Mouse (Mus musculus): ENCODE measurements around the gene Iqgap3. TPM values are rescaled to one million over a fixed set of nuclear protein-coding genes. Genes with fewer than 3 reads are reported as not detected.

The Iqgap3 gene
- polyA plus RNA-seq, 1 experiment from 2014 or later = 11.2 TPM

GRCm38 (mm10) chr3:88157771-88158597, 76.2 kb downstream of the Iqgap3 start:
- 46% methylated on average over 22 of the region's 23 CpGs for WGBS (ENCODE audit: insufficient replicate concordance)
- no peak overlapping the region for H3K4me2 ChIP-seq
- no peak overlapping the region for H3K9ac ChIP-seq
- H3K4me1 ChIP-seq = peaks cover 32% of the 10 kb centered on the region
- no peak overlapping the region for H3K27ac ChIP-seq
- no peak overlapping the region for H3K4me3 ChIP-seq
- H3K9me3 ChIP-seq (replicated peaks) = no peaks in the 10 kb centered on the region
- H3K36me3 ChIP-seq = peaks cover 81% of the 10 kb centered on the region
- no peaks in the 10 kb centered on the region for H3K27me3 ChIP-seq (replicated peaks)
- ATAC-seq = peak; percentile 40; the same call in 1 of the 2 replicates

GRCm38 (mm10) chr3:88158991-88159390, 77.2 kb downstream of the Iqgap3 start:
- 82% methylated on average over 6 of the region's 6 CpGs for WGBS (ENCODE audit: insufficient replicate concordance)
- Histone ChIP-seq H3K9ac (no peak overlapping the region), H3K9me3 (replicated peaks) (no peaks in the 10 kb centered on the region), H3K4me2 (no peak overlapping the region), H3K36me3 (peaks cover 91% of the 10 kb centered on the region), H3K4me1 (peaks cover 30% of the 10 kb centered on the region), H3K27ac (no peak overlapping the region), H3K4me3 (no peak overlapping the region), H3K27me3 (replicated peaks) (no peaks in the 10 kb centered on the region)
- ATAC-seq = no peak

- Histone ChIP-seq H3K36me3 (peaks cover 98% of the 10 kb centered on the region), H3K27me3 (replicated peaks) (no peaks in the 10 kb centered on the region), H3K4me3 (no peak overlapping the region), H3K4me2 (no peak overlapping the region), H3K9ac (no peak overlapping the region), H3K9me3 (replicated peaks) (no peaks in the 10 kb centered on the region), H3K27ac (no peak overlapping the region), H3K4me1 (peaks cover 15% of the 10 kb centered on the region)
- WGBS (ENCODE audit: insufficient replicate concordance) = 71% methylated on average over 6 of the region's 6 CpGs
- ATAC-seq = no peak
These were observed 79.1 kb downstream of the Iqgap3 start for GRCm38 (mm10) chr3:88160856-88161255.

GRCm38 (mm10) chr3:88162259-88162658, 80.5 kb downstream of the Iqgap3 start:
- H3K4me3 ChIP-seq = no peak overlapping the region
- no peaks in the 10 kb centered on the region for H3K27me3 ChIP-seq (replicated peaks)
- ATAC-seq = no peak
- H3K4me1 ChIP-seq = 0 out of 2 replicates have a peak, but pooled peaks cover 3% of the 10 kb centered on the region
- 85% methylated on average over 8 of the region's 8 CpGs for whole genome bisulfite sequencing (ENCODE audit: insufficient replicate concordance)
- no peak overlapping the region for H3K27ac ChIP-seq
- no peaks in the 10 kb centered on the region for H3K9me3 ChIP-seq (replicated peaks)
- no peak overlapping the region for H3K9ac ChIP-seq
- H3K36me3 ChIP-seq = peaks cover 98% of the 10 kb centered on the region
- no peak overlapping the region for H3K4me2 ChIP-seq

- ATAC-seq = no peak
- H3K27ac ChIP-seq = no peak overlapping the region
- H3K4me2 ChIP-seq = no peak overlapping the region
- 80% methylated on average over 4 of the region's 4 CpGs for WGBS (ENCODE audit: insufficient replicate concordance)
- H3K9ac ChIP-seq = no peak overlapping the region
- H3K27me3 ChIP-seq (replicated peaks) = no peaks in the 10 kb centered on the region
- H3K4me1 ChIP-seq = 0 out of 2 replicates have a peak, but pooled peaks cover 1% of the 10 kb centered on the region
- no peak overlapping the region for H3K4me3 ChIP-seq
- peaks cover 98% of the 10 kb centered on the region for H3K36me3 ChIP-seq
- H3K9me3 ChIP-seq (replicated peaks) = no peaks in the 10 kb centered on the region
These were observed 81.0 kb downstream of the Iqgap3 start for GRCm38 (mm10) chr3:88162811-88163210.

- Histone ChIP-seq H3K4me1 (no peaks in the 10 kb centered on the region), H3K27me3 (replicated peaks) (no peaks in the 10 kb centered on the region), H3K4me2 (no peak overlapping the region), H3K4me3 (no peak overlapping the region), H3K27ac (no peak overlapping the region), H3K9ac (no peak overlapping the region), H3K9me3 (replicated peaks) (no peaks in the 10 kb centered on the region), H3K36me3 (peaks cover 98% of the 10 kb centered on the region)
- WGBS (ENCODE audit: insufficient replicate concordance) = 78% methylated on average over 3 of the region's 3 CpGs
- no peak for ATAC-seq
These were observed 82.1 kb downstream of the Iqgap3 start for GRCm38 (mm10) chr3:88163847-88164246.

- no peaks in the 10 kb centered on the region for H3K9me3 ChIP-seq (replicated peaks)
- no peak overlapping the region for H3K27ac ChIP-seq
- no peak overlapping the region for H3K9ac ChIP-seq
- H3K4me1 ChIP-seq = no peaks in the 10 kb centered on the region
- 75% methylated on average over 3 of the region's 3 CpGs for WGBS (ENCODE audit: insufficient replicate concordance)
- no peaks in the 10 kb centered on the region for H3K27me3 ChIP-seq (replicated peaks)
- H3K4me3 ChIP-seq = no peak overlapping the region
- H3K4me2 ChIP-seq = no peak overlapping the region
- peaks cover 98% of the 10 kb centered on the region for H3K36me3 ChIP-seq
- ATAC-seq = no peak
These were observed 82.5 kb downstream of the Iqgap3 start for GRCm38 (mm10) chr3:88164263-88164662.

GRCm38 (mm10) chr3:88166056-88166455, 84.3 kb downstream of the Iqgap3 start:
- no peak overlapping the region for H3K4me3 ChIP-seq
- H3K4me2 ChIP-seq = no peak overlapping the region
- H3K9me3 ChIP-seq (replicated peaks) = no peaks in the 10 kb centered on the region
- H3K4me1 ChIP-seq = no peaks in the 10 kb centered on the region
- no peaks in the 10 kb centered on the region for H3K27me3 ChIP-seq (replicated peaks)
- peaks cover 98% of the 10 kb centered on the region for H3K36me3 ChIP-seq
- no peak overlapping the region for H3K27ac ChIP-seq
- ATAC-seq = no peak
- H3K9ac ChIP-seq = no peak overlapping the region
- 78% methylated on average over 5 of the region's 5 CpGs for WGBS (ENCODE audit: insufficient replicate concordance)

- no peak for ATAC-seq
- Histone ChIP-seq H3K9ac (no peak overlapping the region), H3K36me3 (peaks cover 90% of the 10 kb centered on the region), H3K4me1 (no peaks in the 10 kb centered on the region), H3K4me3 (no peak overlapping the region), H3K27ac (no peak overlapping the region), H3K9me3 (replicated peaks) (no peaks in the 10 kb centered on the region), H3K27me3 (replicated peaks) (no peaks in the 10 kb centered on the region), H3K4me2 (no peak overlapping the region)
- WGBS (ENCODE audit: insufficient replicate concordance) = 77% methylated on average over 5 of the region's 5 CpGs
These were observed 88.6 kb downstream of the Iqgap3 start for GRCm38 (mm10) chr3:88170361-88170760.

Other genes starting within 250 kb of the Iqgap3 start
- gene Sh2d2a, start 235.2 kb upstream of the Iqgap3 start, polyA plus RNA-seq (2016; fragmentation: Nextera tagmentation; extraction: Ambion mirVana) = 0.04 and 0.11 TPM in 2 replicates
- gene Prcc, start 196.4 kb upstream of the Iqgap3 start, polyA plus RNA-seq (2016; fragmentation: Nextera tagmentation; extraction: Ambion mirVana) = 8.7 and 8.9 TPM in 2 replicates
- 393 and 400 TPM in 2 replicates for gene Hdgf, start 175.7 kb upstream of the Iqgap3 start, polyA plus RNA-seq (2016; fragmentation: Nextera tagmentation; extraction: Ambion mirVana)
- 57.0 and 57.3 TPM in 2 replicates for gene Mrpl24, start 162.5 kb upstream of the Iqgap3 start, polyA plus RNA-seq (2016; fragmentation: Nextera tagmentation; extraction: Ambion mirVana)
- gene Isg20l2, start 151.7 kb upstream of the Iqgap3 start, polyA plus RNA-seq (2016; fragmentation: Nextera tagmentation; extraction: Ambion mirVana) = 51.9 and 52.2 TPM in 2 replicates
- 11.1 and 11.4 TPM in 2 replicates for gene Rrnad1, start 151.3 kb upstream of the Iqgap3 start, polyA plus RNA-seq (2016; fragmentation: Nextera tagmentation; extraction: Ambion mirVana)
- gene Crabp2, start 133.3 kb upstream of the Iqgap3 start, polyA plus RNA-seq (2016; fragmentation: Nextera tagmentation; extraction: Ambion mirVana) = 3.9 and 6.5 TPM in 2 replicates
- gene Nes, start 110.9 kb upstream of the Iqgap3 start, polyA plus RNA-seq (2016; fragmentation: Nextera tagmentation; extraction: Ambion mirVana) = 7.2 and 7.3 TPM in 2 replicates
- gene Bcan, start 81.7 kb upstream of the Iqgap3 start, polyA plus RNA-seq (2016; fragmentation: Nextera tagmentation; extraction: Ambion mirVana) = not detected in 2 replicates
- gene Hapln2, start 54.4 kb upstream of the Iqgap3 start, polyA plus RNA-seq (2016; fragmentation: Nextera tagmentation; extraction: Ambion mirVana) = not detected in 2 replicates
- gene Gpatch4, start 38.9 kb upstream of the Iqgap3 start, polyA plus RNA-seq (2016; fragmentation: Nextera tagmentation; extraction: Ambion mirVana) = 41.4 and 44.0 TPM in 2 replicates
- gene Naxe, start 23.5 kb upstream of the Iqgap3 start, polyA plus RNA-seq (2016; fragmentation: Nextera tagmentation; extraction: Ambion mirVana) = 72.1 TPM in 2 replicates
- not detected in 2 replicates for gene Ttc24, start 3.7 kb upstream of the Iqgap3 start, polyA plus RNA-seq (2016; fragmentation: Nextera tagmentation; extraction: Ambion mirVana)
- 12.1 and 13.6 TPM in 2 replicates for gene Mef2d, start 60.4 kb downstream of the Iqgap3 start, polyA plus RNA-seq (2016; fragmentation: Nextera tagmentation; extraction: Ambion mirVana)
- gene Rhbg, start 172.7 kb downstream of the Iqgap3 start, polyA plus RNA-seq (2016; fragmentation: Nextera tagmentation; extraction: Ambion mirVana) = 14.5 and 16.0 TPM in 2 replicates
- 0.20 TPM in 1 of 2 replicates, not detected in the other for gene Gm38392, start 205.2 kb downstream of the Iqgap3 start, polyA plus RNA-seq (2016; fragmentation: Nextera tagmentation; extraction: Ambion mirVana)
- 9.8 and 10.4 TPM in 2 replicates for gene Tsacc, start 215.0 kb downstream of the Iqgap3 start, polyA plus RNA-seq (2016; fragmentation: Nextera tagmentation; extraction: Ambion mirVana)
- 448 and 488 TPM in 2 replicates for gene Cct3, start 215.1 kb downstream of the Iqgap3 start, polyA plus RNA-seq (2016; fragmentation: Nextera tagmentation; extraction: Ambion mirVana)
- gene Glmp, start 243.1 kb downstream of the Iqgap3 start, polyA plus RNA-seq (2016; fragmentation: Nextera tagmentation; extraction: Ambion mirVana) = 93.8 and 96.4 TPM in 2 replicates

Measured in liver, embryonic 12.5 days (tissue).